Mouse (Mus musculus): ENCODE data around the gene Acaa1a. TPM values are rescaled to one million over a fixed set of nuclear protein-coding genes. Genes with fewer than 3 reads are reported as not detected.

Gene Acaa1a
- total RNA-seq, 4 experiments from 2014 or later: 75.1 to 88.4 (median 78.0) TPM

GRCm38 (mm10) chr9:119388956-119389355, 49.5 kb downstream of the Acaa1a start:
- no peak for DNase-seq (ENCODE audit: low spot score)

- DNase-seq (ENCODE audit: low spot score): no peak
Measured at GRCm38 (mm10) chr9:119390214-119390613, 50.7 kb downstream of the Acaa1a start.

- DNase-seq (ENCODE audit: low spot score): no peak
Measured at GRCm38 (mm10) chr9:119394808-119395207, 55.3 kb downstream of the Acaa1a start.

Other genes starting within 250 kb of the Acaa1a start
- 10 to 100 TPM; 15.3 to 20.1 (median 17.5) TPM for gene Plcd1, start 246.2 kb upstream of the Acaa1a start, total RNA-seq (2022)
- gene Dlec1, start 237.2 kb upstream of the Acaa1a start, total RNA-seq (2022): under 1 TPM in 2 of 4 experiments, not detected in 2; 0.09 to 0.14 TPM
- gene Acaa1b, start 182.6 kb upstream of the Acaa1a start, total RNA-seq (2022): 1 to 10 TPM; 1.1 to 1.7 (median 1.4) TPM
- not detected for gene Gm47289, start 180.5 kb upstream of the Acaa1a start, total RNA-seq (2022)
- gene Slc22a13, start 130.6 kb upstream of the Acaa1a start, total RNA-seq (2022): not detected
- gene Oxsr1, start 17.2 kb upstream of the Acaa1a start, total RNA-seq (2022): 10 to 100 TPM; 52.5 to 63.2 (median 55.3) TPM
- gene Myd88, start 1.7 kb downstream of the Acaa1a start, total RNA-seq (2022): 10 to 100 TPM; 10.7 to 12.5 (median 11.4) TPM
- gene Xylb, start 17.7 kb downstream of the Acaa1a start, total RNA-seq (2022): under 1 TPM; 0.25 to 0.41 (median 0.39) TPM
- under 1 TPM in 2 of 4 experiments, not detected in 2; 0.31 to 0.47 TPM for gene Slc22a14, start 25.9 kb downstream of the Acaa1a start, total RNA-seq (2022)
- gene Acvr2b, start 62.4 kb downstream of the Acaa1a start, total RNA-seq (2022): 1 to 10 TPM; 3.5 to 7.6 (median 5.4) TPM
- 1 to 10 TPM; 2.4 to 3.3 (median 2.8) TPM for gene Exog, start 105.3 kb downstream of the Acaa1a start, total RNA-seq (2022)
- gene Scn5a, start 239.3 kb downstream of the Acaa1a start, total RNA-seq (2022): 100 to 1,000 TPM; 176 to 234 (median 203) TPM

All from heart, adult 8-10 months (tissue).